Mouse (Mus musculus): Measurements from ENCODE around the gene Fstl1. TPM values are rescaled to one million over a fixed set of nuclear protein-coding genes. Genes with fewer than 3 reads are reported as not detected.

Gene Fstl1
- 170 and 178 TPM in 2 replicates for polyA plus RNA-seq (2016; fragmentation: Nextera tagmentation; extraction: Ambion mirVana)

DNA sequence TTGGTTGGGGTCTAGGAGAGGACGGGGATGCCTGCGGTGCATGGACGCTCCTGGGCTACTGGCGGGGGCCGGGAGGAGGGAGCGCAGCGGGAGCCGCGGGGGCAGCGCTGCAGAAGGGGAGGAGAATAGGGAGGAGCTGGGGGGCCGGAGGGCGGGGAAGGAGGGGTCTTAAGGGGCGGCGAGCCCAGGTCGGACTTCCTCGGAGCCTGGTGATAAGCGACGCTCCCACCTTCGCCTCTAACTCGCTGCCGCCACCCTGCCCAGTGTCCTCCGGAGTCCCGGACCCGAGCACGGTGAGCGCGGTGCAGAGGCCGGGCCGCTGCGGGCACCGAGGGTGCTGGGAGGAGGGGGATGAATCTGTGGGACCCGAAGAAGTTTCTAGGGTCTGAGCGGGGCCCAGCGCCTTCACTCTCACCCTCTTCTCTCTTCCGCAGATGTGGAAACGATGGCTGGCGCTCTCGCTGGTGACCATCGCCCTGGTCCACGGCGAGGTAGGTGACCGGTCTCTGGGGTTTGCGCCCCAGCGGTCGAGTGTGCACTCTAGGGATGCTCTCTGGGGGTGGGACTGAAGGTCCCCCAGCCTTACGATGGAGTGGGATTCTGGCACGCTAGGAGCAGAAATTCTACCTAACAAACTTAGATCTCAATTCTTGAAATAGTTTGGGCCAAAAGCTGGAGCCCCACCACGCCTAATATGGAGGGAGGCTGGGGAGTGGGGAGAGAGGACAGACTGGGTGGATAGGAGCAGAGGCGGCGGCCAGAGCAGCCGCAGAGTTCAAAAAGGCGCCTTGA is at the start of gene Fstl1:
Gene Fstl1, plus strand, starts transcription at position 14 of the 792 bp plus-strand sequence.
- H3K27ac ChIP-seq, result peak within 1 kb of the TSS; percentile 91
- H3K9me3 ChIP-seq, result no peaks in the 10 kb centered on the region
- peak within 1 kb of the TSS; percentile 76 for H3K4me3 ChIP-seq
- H3K36me3 ChIP-seq, result peaks cover 18% of the 10 kb centered on the region
- peaks cover 36% of the 10 kb centered on the region for H3K4me1 ChIP-seq (replicated peaks)
- WGBS, result under 1% methylated on average over 51 of the region's 52 CpGs
- 0 out of 2 replicates have a peak, but pooled peaks cover 3% of the 10 kb centered on the region for H3K27me3 ChIP-seq (ENCODE audit: insufficient read depth, poor library complexity, severe bottlenecking)
- peak; percentile 77 for DNase-seq (ENCODE audit: low spot score)

GRCm38 (mm10) chr16:37728674-37729073 is 48.0 kb upstream of the Fstl1 start:
- 87% methylated on average over 1 of the region's 1 CpGs for WGBS
- no peaks in the 10 kb centered on the region for H3K36me3 ChIP-seq
- no peaks in the 10 kb centered on the region for H3K27me3 ChIP-seq (ENCODE audit: insufficient read depth, poor library complexity, severe bottlenecking)
- H3K4me3 ChIP-seq, result no peak overlapping the region
- no peaks in the 10 kb centered on the region for H3K4me1 ChIP-seq (replicated peaks)
- DNase-seq (ENCODE audit: low spot score), result no peak
- no peaks in the 10 kb centered on the region for H3K9me3 ChIP-seq
- no peak overlapping the region for H3K27ac ChIP-seq

GRCm38 (mm10) chr16:37729381-37730150 is 47.1 kb upstream of the Fstl1 start:
- H3K27ac ChIP-seq, result no peak overlapping the region
- H3K4me3 ChIP-seq, result no peak overlapping the region
- H3K9me3 ChIP-seq, result no peaks in the 10 kb centered on the region
- H3K36me3 ChIP-seq, result no peaks in the 10 kb centered on the region
- no peaks in the 10 kb centered on the region for H3K4me1 ChIP-seq (replicated peaks)
- H3K27me3 ChIP-seq (ENCODE audit: insufficient read depth, poor library complexity, severe bottlenecking), result no peaks in the 10 kb centered on the region
- 84% methylated on average over 9 of the region's 9 CpGs for WGBS
- no peak for DNase-seq (ENCODE audit: low spot score)

DNA sequence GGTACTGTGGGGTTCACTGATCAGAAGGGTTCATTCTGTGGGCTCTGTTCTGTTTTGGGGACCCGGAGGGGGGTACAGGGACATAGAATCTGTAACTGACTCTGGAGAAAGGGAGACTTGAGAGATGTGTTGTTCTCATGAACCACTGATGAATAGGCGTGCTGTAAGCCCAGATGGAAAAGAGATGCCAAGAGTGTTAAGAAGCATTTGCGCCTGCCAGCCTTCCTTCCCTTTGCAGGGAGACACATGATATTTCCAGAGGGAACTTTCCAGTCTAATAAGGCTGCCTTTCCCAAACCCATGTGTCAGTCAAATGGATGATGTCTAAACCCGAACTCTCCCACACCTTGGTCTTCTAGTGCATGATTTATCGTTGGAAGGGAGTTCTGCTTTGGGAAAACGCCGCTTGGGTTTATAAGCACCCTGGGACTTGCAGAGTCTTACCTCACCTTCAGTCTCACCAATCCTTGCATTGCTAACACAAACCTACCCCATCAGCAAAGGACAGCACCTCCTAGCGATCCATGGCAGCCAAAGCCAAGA is 46.3 kb upstream of the Fstl1 start:
- no peaks in the 10 kb centered on the region for H3K36me3 ChIP-seq
- no peaks in the 10 kb centered on the region for H3K9me3 ChIP-seq
- DNase-seq (ENCODE audit: low spot score), result no peak
- WGBS, result 82% methylated on average over 8 of the region's 8 CpGs
- no peak overlapping the region for H3K4me3 ChIP-seq
- no peaks in the 10 kb centered on the region for H3K4me1 ChIP-seq (replicated peaks)
- H3K27me3 ChIP-seq (ENCODE audit: insufficient read depth, poor library complexity, severe bottlenecking), result no peaks in the 10 kb centered on the region
- 0 out of 2 replicates have a peak overlapping the region, but pooled peaks have one; percentile 16 for H3K27ac ChIP-seq

GRCm38 (mm10) chr16:37731431-37731830 is 45.2 kb upstream of the Fstl1 start:
- WGBS, result 75% methylated on average over 4 of the region's 4 CpGs
- Histone ChIP-seq H3K4me3 (no peak overlapping the region), H3K36me3 (no peaks in the 10 kb centered on the region), H3K27ac (peak overlapping the region; percentile 59), H3K9me3 (no peaks in the 10 kb centered on the region), H3K4me1 (replicated peaks) (no peaks in the 10 kb centered on the region), H3K27me3 (ENCODE audit: insufficient read depth, poor library complexity, severe bottlenecking) (no peaks in the 10 kb centered on the region)
- DNase-seq (ENCODE audit: low spot score), result no peak

DNA sequence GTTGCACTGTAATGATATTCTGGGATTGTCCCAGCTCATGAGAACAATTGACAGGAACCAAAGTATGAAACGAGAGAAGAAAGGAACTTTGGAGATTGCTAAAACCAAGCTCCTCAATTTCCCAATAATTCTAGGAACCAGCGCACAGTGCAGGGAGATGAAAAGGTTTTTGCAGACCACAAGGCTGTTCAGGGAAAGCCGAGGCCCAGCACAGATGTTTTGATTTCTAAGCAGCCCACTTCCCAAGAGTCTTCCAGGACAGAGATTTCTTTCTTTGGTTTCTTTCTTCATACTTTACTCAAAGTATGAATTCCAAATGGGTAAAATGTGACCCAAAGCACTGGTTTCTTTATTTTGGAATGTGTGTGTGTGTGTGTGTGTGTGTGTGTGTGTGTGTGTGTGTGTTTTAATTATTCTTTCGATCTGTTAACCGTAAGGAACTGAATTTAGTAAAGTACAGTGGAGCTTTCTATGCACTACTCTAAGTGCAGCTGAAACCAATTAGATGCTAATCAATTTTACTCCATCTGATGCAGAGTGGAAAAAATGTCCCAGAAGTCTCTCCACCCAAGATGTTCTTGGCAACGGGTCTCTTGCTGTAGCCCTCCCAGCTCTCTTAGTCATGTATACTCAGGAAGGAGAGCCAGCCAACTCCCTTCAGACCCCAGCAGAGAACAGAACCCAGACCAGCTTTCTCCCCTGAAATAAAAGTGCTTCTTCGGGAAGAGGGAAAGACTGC is 44.5 kb upstream of the Fstl1 start:
- 69% methylated on average over 7 of the region's 7 CpGs for WGBS
- Histone ChIP-seq H3K4me3 (no peak overlapping the region), H3K9me3 (no peaks in the 10 kb centered on the region), H3K36me3 (no peaks in the 10 kb centered on the region), H3K27me3 (ENCODE audit: insufficient read depth, poor library complexity, severe bottlenecking) (no peaks in the 10 kb centered on the region), H3K4me1 (replicated peaks) (no peaks in the 10 kb centered on the region), H3K27ac (peak overlapping the region; percentile 59)
- no peak for DNase-seq (ENCODE audit: low spot score)

GRCm38 (mm10) chr16:37740076-37740475 is 36.6 kb upstream of the Fstl1 start:
- no peaks in the 10 kb centered on the region for H3K27me3 ChIP-seq (ENCODE audit: insufficient read depth, poor library complexity, severe bottlenecking)
- DNase-seq (ENCODE audit: low spot score), result no peak
- 91% methylated on average over 2 of the region's 2 CpGs for WGBS
- no peak overlapping the region for H3K27ac ChIP-seq
- no peaks in the 10 kb centered on the region for H3K9me3 ChIP-seq
- H3K4me3 ChIP-seq, result no peak overlapping the region
- no peaks in the 10 kb centered on the region for H3K4me1 ChIP-seq (replicated peaks)
- no peaks in the 10 kb centered on the region for H3K36me3 ChIP-seq

GRCm38 (mm10) chr16:37742266-37742665 is 34.4 kb upstream of the Fstl1 start:
- DNase-seq (ENCODE audit: low spot score), result no peak

DNA sequence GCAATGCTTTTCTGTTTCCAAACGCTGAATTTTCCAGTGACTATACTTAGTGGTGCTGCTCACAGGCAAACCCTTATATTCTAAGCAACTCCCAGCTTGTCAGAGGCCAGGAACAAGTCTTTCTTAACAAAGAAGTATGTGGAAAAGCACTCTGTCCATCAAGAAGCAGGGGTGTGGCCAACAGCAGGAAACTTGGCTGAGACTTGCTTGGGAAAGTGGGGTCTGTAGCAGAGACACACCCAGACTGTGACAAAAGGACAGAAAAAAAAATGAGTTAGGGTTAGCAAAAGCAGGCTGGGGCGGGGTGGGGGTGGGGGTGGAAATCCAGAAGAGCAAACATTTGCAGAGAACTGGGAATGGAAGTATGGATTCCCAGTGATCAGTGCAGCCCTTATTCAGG is 23.8 kb upstream of the Fstl1 start:
- H3K4me3 ChIP-seq, result no peak overlapping the region
- peak overlapping the region; percentile 3; the same call in 1 of the 2 replicates for H3K27ac ChIP-seq
- no peak for DNase-seq (ENCODE audit: low spot score)
- peaks cover 23% of the 10 kb centered on the region for H3K4me1 ChIP-seq (replicated peaks)
- WGBS, result 20% methylated on average over 2 of the region's 2 CpGs
- no peaks in the 10 kb centered on the region for H3K27me3 ChIP-seq (ENCODE audit: insufficient read depth, poor library complexity, severe bottlenecking)
- H3K36me3 ChIP-seq, result no peaks in the 10 kb centered on the region
- H3K9me3 ChIP-seq, result no peaks in the 10 kb centered on the region

More at GRCm38 (mm10) chr16:37742266-37742665, 34.4 kb upstream of the Fstl1 start:
- WGBS, result 88% methylated on average over 4 of the region's 4 CpGs
- H3K27ac ChIP-seq, result no peak overlapping the region
- no peaks in the 10 kb centered on the region for H3K9me3 ChIP-seq
- H3K4me3 ChIP-seq, result no peak overlapping the region
- no peaks in the 10 kb centered on the region for H3K4me1 ChIP-seq (replicated peaks)
- no peaks in the 10 kb centered on the region for H3K36me3 ChIP-seq
- no peaks in the 10 kb centered on the region for H3K27me3 ChIP-seq (ENCODE audit: insufficient read depth, poor library complexity, severe bottlenecking)

DNA sequence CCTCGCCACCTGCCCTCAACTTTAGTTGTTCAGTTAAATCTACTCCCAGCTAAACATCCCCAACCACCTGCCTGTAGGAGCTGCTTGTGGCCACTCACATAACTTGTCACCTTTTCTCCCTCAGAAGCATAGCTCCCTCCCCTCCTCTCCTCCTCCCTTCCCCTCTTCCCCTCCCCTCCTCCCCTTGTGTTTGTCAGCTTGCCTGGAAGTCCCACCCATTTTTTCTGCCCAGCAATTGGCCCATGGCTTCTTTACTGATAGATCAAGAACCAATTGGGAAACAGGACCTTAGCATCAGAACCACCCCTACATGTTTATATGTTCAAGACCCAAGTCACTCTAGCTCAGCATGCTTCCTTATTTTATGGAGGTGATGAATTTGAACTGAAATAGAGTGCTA is 22.9 kb upstream of the Fstl1 start:
- Histone ChIP-seq H3K27ac (no peak overlapping the region), H3K27me3 (ENCODE audit: insufficient read depth, poor library complexity, severe bottlenecking) (no peaks in the 10 kb centered on the region), H3K4me3 (no peak overlapping the region), H3K36me3 (no peaks in the 10 kb centered on the region), H3K4me1 (replicated peaks) (peaks cover 28% of the 10 kb centered on the region), H3K9me3 (no peaks in the 10 kb centered on the region)
- 81% methylated on average over 1 of the region's 1 CpGs for WGBS
- no peak for DNase-seq (ENCODE audit: low spot score)

- no peak for DNase-seq (ENCODE audit: low spot score)
- peak overlapping the region; percentile 29; the same call in 1 of the 2 replicates for H3K27ac ChIP-seq
- peaks cover 28% of the 10 kb centered on the region for H3K4me1 ChIP-seq (replicated peaks)
- no peaks in the 10 kb centered on the region for H3K27me3 ChIP-seq (ENCODE audit: insufficient read depth, poor library complexity, severe bottlenecking)
- no peaks in the 10 kb centered on the region for H3K9me3 ChIP-seq
- H3K36me3 ChIP-seq, result no peaks in the 10 kb centered on the region
- H3K4me3 ChIP-seq, result no peak overlapping the region
- 58% methylated on average over 4 of the region's 4 CpGs for WGBS
These were observed 22.2 kb upstream of the Fstl1 start for GRCm38 (mm10) chr16:37754483-37754882.

DNA sequence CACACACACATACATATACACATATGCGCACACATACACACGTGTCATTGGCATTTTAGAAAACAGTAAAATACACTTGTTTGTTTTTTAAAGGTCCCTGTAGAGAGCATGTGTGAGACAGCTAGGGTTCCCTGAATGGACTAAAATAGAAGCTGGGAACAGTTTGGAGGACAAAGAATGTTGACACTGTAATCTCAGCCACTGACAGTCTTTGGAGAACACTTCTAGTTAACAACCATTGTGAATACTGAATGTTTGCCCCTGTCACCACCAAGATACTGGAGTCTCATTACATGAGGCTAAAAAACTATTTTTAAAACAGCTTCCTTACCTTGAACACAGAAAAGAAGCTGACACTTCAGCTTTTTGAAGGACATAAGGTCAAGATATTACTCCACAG is 19.4 kb upstream of the Fstl1 start:
- DNase-seq (ENCODE audit: low spot score), result no peak
- no peaks in the 10 kb centered on the region for H3K9me3 ChIP-seq
- no peak overlapping the region for H3K4me3 ChIP-seq
- H3K36me3 ChIP-seq, result no peaks in the 10 kb centered on the region
- H3K27me3 ChIP-seq (ENCODE audit: insufficient read depth, poor library complexity, severe bottlenecking), result no peaks in the 10 kb centered on the region
- peaks cover 37% of the 10 kb centered on the region for H3K4me1 ChIP-seq (replicated peaks)
- 82% methylated on average over 2 of the region's 2 CpGs for WGBS
- H3K27ac ChIP-seq, result no peak overlapping the region
